Mouse (Mus musculus) kidney, postnatal 36 days (tissue): ENCODE measurements around the gene Foxc2.

Experiments
- DNase-seq, 2 experiments: peaks; one replicate each; pipeline ENCODE4 v3.0.0; 2021 to 2022; ENCODE audit warnings: mixed read lengths in 2 of 2

Gene Foxc2

DNA sequence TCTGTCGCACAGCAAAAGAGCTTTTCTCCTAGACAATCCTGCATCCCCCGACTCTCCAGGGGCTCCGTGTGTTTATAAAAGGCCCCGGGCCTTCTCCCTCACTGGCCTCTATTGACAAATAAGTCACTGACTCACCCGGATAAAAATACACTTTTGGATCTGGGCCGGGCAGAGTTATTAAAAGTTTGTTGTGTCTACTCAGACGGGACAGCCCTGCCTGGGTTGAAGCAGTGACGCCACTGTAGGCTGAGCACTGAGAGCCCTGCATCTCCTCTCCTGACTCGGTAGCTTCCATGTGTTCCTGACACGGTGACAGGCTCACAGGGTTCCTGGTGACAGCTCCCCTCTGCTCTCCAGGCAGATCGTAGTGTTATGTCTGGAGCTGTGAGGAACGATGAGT, 36.4 kb downstream of the Foxc2 start:
- peak; percentile 42 to 54 for DNase-seq

DNA sequence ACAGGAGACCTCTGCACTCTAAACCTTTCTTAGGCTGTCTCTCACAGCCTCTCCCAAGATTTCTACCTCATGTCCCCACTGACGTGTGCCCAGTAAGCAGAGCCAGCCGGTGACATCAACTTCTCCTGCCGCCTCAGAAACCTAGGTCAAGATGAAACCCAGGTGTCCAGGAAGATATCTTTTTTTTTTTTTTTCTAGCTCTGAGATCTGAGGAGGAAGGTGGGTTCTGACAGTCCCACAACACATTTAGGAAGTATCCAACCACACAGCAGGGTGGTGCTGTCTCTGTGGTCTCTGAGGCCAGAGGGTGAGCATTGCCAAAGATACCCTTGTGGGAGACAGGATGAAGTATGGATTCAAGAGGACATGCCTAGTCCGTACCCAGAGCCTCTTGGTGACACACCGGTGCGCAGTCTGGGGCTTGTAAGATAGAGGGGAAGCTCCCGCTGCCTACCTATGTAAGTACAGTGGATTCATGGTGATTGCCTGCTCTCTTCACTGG, 41.1 kb downstream of the Foxc2 start:
- no peak for DNase-seq

DNA sequence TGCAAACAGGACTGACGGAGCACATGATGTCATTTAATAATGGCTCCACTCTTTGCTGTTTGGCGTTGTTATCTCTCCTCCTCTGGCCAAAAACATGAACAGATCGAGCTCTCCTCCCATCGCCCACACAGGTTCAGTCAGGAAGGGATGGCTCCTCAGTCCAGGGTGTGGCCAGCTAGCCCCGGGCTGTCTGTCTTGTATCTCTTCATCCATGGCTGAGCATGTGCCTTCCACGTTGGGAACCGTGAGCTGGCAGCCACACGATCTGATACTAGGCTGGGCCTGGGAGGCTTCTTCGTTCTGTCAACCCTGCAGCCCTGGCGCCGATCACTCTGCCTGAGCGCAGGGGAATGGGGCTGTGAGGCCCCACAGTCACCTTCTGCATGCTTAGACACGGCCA, 42.8 kb downstream of the Foxc2 start:
- DNase-seq: no peak

DNA sequence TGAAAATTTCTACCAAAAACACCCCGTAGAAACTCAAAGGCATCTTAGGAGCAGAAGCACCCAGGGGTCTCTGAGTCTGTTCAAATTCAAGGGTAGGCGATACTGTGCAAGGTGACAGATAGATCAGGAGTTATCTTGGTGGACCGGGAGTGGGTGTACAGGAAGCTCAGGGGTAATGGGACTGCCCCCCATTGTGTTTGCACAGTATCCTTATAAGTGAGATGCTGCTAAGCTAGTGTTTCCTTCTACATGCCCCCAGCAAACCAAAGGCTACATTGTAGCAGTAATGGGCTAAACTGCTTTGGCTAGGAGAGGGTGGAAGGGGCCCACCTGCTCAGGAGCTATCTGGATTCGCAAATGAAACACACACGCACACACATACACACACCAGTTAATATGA, 45.5 kb downstream of the Foxc2 start:
- DNase-seq: no peak

DNA sequence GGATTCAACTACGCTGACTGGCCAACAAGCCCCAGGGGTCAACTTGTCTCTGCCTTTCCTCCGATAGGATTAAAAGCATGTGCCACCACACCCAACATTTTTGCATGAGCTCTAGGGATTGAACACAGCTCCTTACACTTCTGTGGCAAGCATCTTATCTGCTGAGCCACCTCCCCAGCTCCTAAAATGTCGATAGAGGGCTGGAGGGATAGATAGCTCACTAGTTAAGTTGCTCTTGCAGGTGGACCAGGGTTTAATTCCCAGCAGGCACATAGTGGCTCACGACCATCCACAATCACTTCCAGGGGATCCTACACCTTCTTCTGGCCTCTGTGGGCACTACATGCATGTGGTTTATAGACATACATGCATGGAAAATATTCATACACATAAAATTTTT, 46.4 kb downstream of the Foxc2 start:
- DNase-seq: no peak

GRCm38 (mm10) chr8:121162906-121163695, 47.1 kb downstream of the Foxc2 start:
- peak; percentile 29 to 36 for DNase-seq

DNA sequence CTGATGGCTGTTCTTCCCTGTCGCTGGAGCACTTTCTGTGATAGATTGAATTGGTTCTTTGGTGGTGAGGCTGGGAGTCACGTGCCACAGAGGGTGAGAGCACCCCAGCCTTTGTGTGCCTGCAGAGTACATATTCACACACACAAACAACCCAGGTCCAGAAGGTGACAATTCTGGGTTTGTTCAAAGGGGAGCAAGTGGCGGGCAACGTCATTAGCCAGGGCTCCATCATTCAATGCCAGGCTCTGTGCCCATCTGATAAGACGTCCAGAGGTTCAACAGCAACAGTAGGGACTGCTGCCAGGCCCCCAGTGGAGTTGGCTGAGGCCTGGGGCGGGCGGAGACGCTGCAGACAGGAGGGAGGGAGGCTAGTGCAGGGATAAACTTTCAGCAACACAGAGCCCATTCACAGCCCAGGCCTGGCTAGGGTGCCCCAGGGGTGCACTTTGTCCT, 48.1 kb downstream of the Foxc2 start:
- peak; percentile 67 to 72 for DNase-seq

- DNase-seq: no peak
These were observed 52.1 kb downstream of the Foxc2 start for GRCm38 (mm10) chr8:121168033-121168432.
